Mouse (Mus musculus) kidney, postnatal 14 days (tissue): Measurements from ENCODE around the gene Phf11b.
"Not testable (repeated sequence)": the region's sequence is repeated elsewhere in the genome, so short reads cannot be mapped to it uniquely, and the experiment has no call there.

Source experiments
- DNase-seq: peaks from one replicate; pipeline ENCODE4 v3.0.0; 2022; ENCODE audit warnings: mixed read lengths

The Phf11b gene

GRCm38 (mm10) chr14:59341189-59341588, at the start of gene Phf11b:
Phf11b (minus strand) TSS chr14:59341351.
- peak; percentile 2 for DNase-seq

GRCm38 (mm10) chr14:59390181-59390580, 49.0 kb upstream of the Phf11b start:
- DNase-seq, result peak; percentile 32

GRCm38 (mm10) chr14:59389532-59389931, 48.4 kb upstream of the Phf11b start:
- DNase-seq, result no peak

- no peak for DNase-seq
These were observed 29.4 kb upstream of the Phf11b start for GRCm38 (mm10) chr14:59370348-59371068.

- no peak for DNase-seq
These were observed 25.4 kb upstream of the Phf11b start for GRCm38 (mm10) chr14:59366386-59367105.

- peak; percentile 53 for DNase-seq
These were observed 24.1 kb upstream of the Phf11b start, which contains the start of gene Phf11d for GRCm38 (mm10) chr14:59365244-59365644. Phf11d (minus strand) TSS chr14:59365470.

GRCm38 (mm10) chr14:59339541-59339940, 1.6 kb downstream of the Phf11b start:
- no peak for DNase-seq

- DNase-seq, result not testable (repeated sequence)
These were observed 5.1 kb downstream of the Phf11b start for GRCm38 (mm10) chr14:59336056-59336455.

GRCm38 (mm10) chr14:59330499-59330898, 10.7 kb downstream of the Phf11b start:
- peak; percentile 21 for DNase-seq

- not testable (repeated sequence) for DNase-seq
These were observed 21.2 kb downstream of the Phf11b start for GRCm38 (mm10) chr14:59319970-59320369.

- DNase-seq, result not testable (repeated sequence)
These were observed 22.1 kb downstream of the Phf11b start for GRCm38 (mm10) chr14:59319036-59319435.

- DNase-seq, result not testable (repeated sequence)
These were observed 43.8 kb downstream of the Phf11b start, which contains the start of gene Phf11a for GRCm38 (mm10) chr14:59297391-59297790. Phf11a (minus strand) TSS chr14:59297522.

- DNase-seq, result not testable (repeated sequence)
These were observed 49.4 kb downstream of the Phf11b start for GRCm38 (mm10) chr14:59291769-59292168.

- DNase-seq, result not testable (repeated sequence)
These were observed 66.2 kb downstream of the Phf11b start for GRCm38 (mm10) chr14:59274961-59275360.
